26 mouse cellular contexts compared by ENCODE assay signal in the genomic region with DNA sequence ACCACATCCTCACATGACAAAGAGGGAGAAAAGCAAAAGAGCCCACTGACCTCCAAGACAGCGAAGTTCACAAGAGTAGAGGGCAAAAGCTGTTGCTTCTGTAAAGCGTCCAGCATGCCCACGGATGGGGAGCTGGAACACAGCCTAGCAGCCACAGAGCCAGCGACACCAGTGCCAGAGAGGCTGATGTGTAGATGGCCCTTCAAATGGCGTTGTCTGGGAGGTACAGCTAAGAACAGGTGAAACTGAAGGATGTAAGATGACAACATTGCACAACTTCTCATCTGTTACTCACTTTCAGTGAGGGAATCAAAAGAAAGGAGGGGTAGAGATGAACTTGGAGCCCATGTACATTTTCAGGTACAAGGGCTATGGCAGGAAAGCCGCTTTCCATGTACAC.
"Had no signal": no experiment of that assay in that cellular context is flagged by ENCODE, and none has a peak within 500 bp of the region (broad histone marks: within the 10 kb centered on the region; RNA-seq: fewer than 3 reads in every experiment).

No protein-coding gene starts in this region.

- H3K27me3 ChIP-seq: hindbrain, embryonic 12.5 days; intestine, embryonic 15.5 days; limb, embryonic 12.5 days; liver, embryonic 12.5 days had no signal

- H3K9ac ChIP-seq: heart, embryonic 12.5 days; hindbrain, embryonic 12.5 days; hindbrain, embryonic 14.5 days; intestine, embryonic 15.5 days; limb, embryonic 12.5 days; liver, embryonic 12.5 days had no signal

- H3K27ac ChIP-seq: gastrocnemius, adult 2 months; heart, embryonic 10.5 days; hindbrain, embryonic 10.5 days; hindbrain, embryonic 12.5 days; hindbrain, embryonic 14.5 days; intestine, embryonic 15.5 days; layer of hippocampus, adult 2 months; left cerebral cortex, adult 2 months; limb, embryonic 10.5 days; limb, embryonic 12.5 days; liver, embryonic 12.5 days had no signal

- H3K9me3 ChIP-seq: heart, embryonic 10.5 days; heart, embryonic 12.5 days; hindbrain, embryonic 10.5 days; hindbrain, embryonic 12.5 days; intestine, embryonic 15.5 days; limb, embryonic 10.5 days; limb, embryonic 12.5 days; liver, embryonic 12.5 days had no signal

- H3K4me3 ChIP-seq: gastrocnemius, adult 2 months; heart, embryonic 10.5 days; heart, embryonic 12.5 days; hindbrain, embryonic 10.5 days; hindbrain, embryonic 12.5 days; intestine, embryonic 15.5 days; layer of hippocampus, adult 2 months; left cerebral cortex, adult 2 months; limb, embryonic 10.5 days; limb, embryonic 12.5 days; liver, embryonic 12.5 days had no signal

- DNase-seq: gastrocnemius, adult 2 months; gastrocnemius, postnatal 10 days; gastrocnemius, postnatal 25 days; heart, adult 18-20 months; heart, postnatal 10 days; heart, postnatal 4 days; kidney, adult 18-20 months; kidney, adult 8-10 months; kidney, postnatal 10 days; kidney, postnatal 25 days; kidney, postnatal 4 days; liver had no signal

- H3K36me3 ChIP-seq: heart, embryonic 10.5 days; heart, embryonic 12.5 days; hindbrain, embryonic 10.5 days; hindbrain, embryonic 12.5 days; intestine, embryonic 15.5 days; limb, embryonic 10.5 days; limb, embryonic 12.5 days; liver, embryonic 12.5 days had no signal

- H3K4me2 ChIP-seq: heart, embryonic 12.5 days; hindbrain, embryonic 12.5 days; hindbrain, embryonic 14.5 days; intestine, embryonic 15.5 days; limb, embryonic 12.5 days; liver, embryonic 12.5 days had no signal

- ATAC-seq: hindbrain, embryonic 16.5 days; inflammation-experienced regulatory T-cells, adult 6 months; intestine, embryonic 15.5 days; intestine, postnatal 0 days; liver, embryonic 12.5 days had no signal

- H3K4me1 ChIP-seq: heart, embryonic 10.5 days; heart, embryonic 12.5 days; hindbrain, embryonic 10.5 days; hindbrain, embryonic 12.5 days; intestine, embryonic 15.5 days; liver, embryonic 12.5 days had no signal
